Mouse (Mus musculus) A20 (cell line): ENCODE data around the gene Higd1a.
A peak's percentile ranks its signal among the peaks of the same experiment; 100 is the strongest.

Experiments
- DNase-seq: peaks from one replicate; pipeline ENCODE4 v3.0.0-alpha.2; 2011; ENCODE audit warnings: low read depth, low spot score

The Higd1a gene

GRCm38 (mm10) chr9:121838829-121839621 is 19.1 kb downstream of the Higd1a start, which contains the start of gene Ccdc13:
TSS of gene Ccdc13 (minus strand) at chr9:121839461.
- DNase-seq, result no peak

GRCm38 (mm10) chr9:121838008-121838407 is 20.2 kb downstream of the Higd1a start:
- no peak for DNase-seq

- no peak for DNase-seq
Observed at GRCm38 (mm10) chr9:121833825-121834224, 24.3 kb downstream of the Higd1a start.

- peak; percentile 77 for DNase-seq
Observed at GRCm38 (mm10) chr9:121830956-121831293, 27.2 kb downstream of the Higd1a start.

GRCm38 (mm10) chr9:121830243-121830955 is 27.8 kb downstream of the Higd1a start:
- DNase-seq, result peak; percentile 50

- DNase-seq, result no peak
Observed at GRCm38 (mm10) chr9:121829270-121829992, 28.7 kb downstream of the Higd1a start.

- DNase-seq, result no peak
Observed at GRCm38 (mm10) chr9:121828314-121828713, 29.8 kb downstream of the Higd1a start.

GRCm38 (mm10) chr9:121826356-121826755 is 31.8 kb downstream of the Higd1a start:
- no peak for DNase-seq

GRCm38 (mm10) chr9:121823991-121824390 is 34.2 kb downstream of the Higd1a start:
- DNase-seq, result no peak

GRCm38 (mm10) chr9:121823051-121823450 is 35.1 kb downstream of the Higd1a start:
- no peak for DNase-seq

- DNase-seq, result no peak
Observed at GRCm38 (mm10) chr9:121822585-121822991, 35.6 kb downstream of the Higd1a start.

- DNase-seq, result no peak
Observed at GRCm38 (mm10) chr9:121820765-121821164, 37.4 kb downstream of the Higd1a start.

- no peak for DNase-seq
Observed at GRCm38 (mm10) chr9:121819771-121820471, 38.2 kb downstream of the Higd1a start.

GRCm38 (mm10) chr9:121819073-121819770 is 38.9 kb downstream of the Higd1a start:
- peak; percentile 60 for DNase-seq

GRCm38 (mm10) chr9:121815183-121815582 is 43.0 kb downstream of the Higd1a start:
- no peak for DNase-seq

GRCm38 (mm10) chr9:121810081-121810821 is 47.9 kb downstream of the Higd1a start:
- DNase-seq, result no peak

GRCm38 (mm10) chr9:121808511-121808910 is 49.7 kb downstream of the Higd1a start:
- DNase-seq, result no peak

- DNase-seq, result no peak
Observed at GRCm38 (mm10) chr9:121807947-121808346, 50.2 kb downstream of the Higd1a start.

GRCm38 (mm10) chr9:121807546-121807945 is 50.6 kb downstream of the Higd1a start:
- no peak for DNase-seq

- no peak for DNase-seq
Observed at GRCm38 (mm10) chr9:121802747-121803146, 55.4 kb downstream of the Higd1a start.
